Mouse (Mus musculus) brain, embryonic 14.5 days (tissue): Measurements from ENCODE around the gene Aldh8a1.

ENCODE experiments used
- CTCF ChIP-seq: fragments of 200-500 bp; IDR thresholded peaks from 2 replicates; pipeline ENCODE4 v1.5.1; 2012; ENCODE audit warnings: inconsistent platforms, mild to moderate bottlenecking, moderate library complexity, borderline replicate concordance; ENCODE audit not compliant: insufficient read depth, insufficient read length; ENCODE audit errors: extremely low read depth
- POLR2A ChIP-seq: fragments of 200-500 bp; IDR thresholded peaks from 2 replicates; pipeline ENCODE4 v1.6.1; 2012; ENCODE audit warnings: mild to moderate bottlenecking, inconsistent platforms, borderline replicate concordance; ENCODE audit not compliant: poor library complexity, insufficient read depth, insufficient read length, severe bottlenecking; ENCODE audit errors: extremely low read depth

DNA sequence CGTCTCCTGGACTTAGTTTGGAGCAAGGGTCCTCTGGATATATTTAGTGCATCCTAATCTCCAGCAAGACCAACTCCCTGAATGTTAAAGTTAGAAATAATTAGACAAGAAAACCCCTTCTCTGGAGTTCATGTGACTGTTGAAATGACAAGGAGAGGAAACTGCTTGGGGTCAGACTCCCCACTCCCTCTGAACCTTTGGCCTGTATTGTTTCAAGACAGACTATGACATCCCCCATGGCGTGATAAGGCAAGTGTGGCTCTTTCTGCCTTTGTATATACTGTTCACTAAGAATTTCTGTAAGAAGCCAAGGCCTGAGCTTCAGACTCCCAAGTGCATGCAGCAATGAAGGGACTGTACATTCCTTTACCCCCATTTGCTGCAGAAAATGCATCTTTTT is 23.4 kb downstream of the Aldh8a1 start:
- no peak for TF ChIP-seq POLR2A
- no peak for TF ChIP-seq CTCF
